Mouse (Mus musculus): ENCODE measurements at regions not wholly inside any gene's neighbourhood (a gene's known extent, or its start where the extent isn't known, plus 50 kb on each side); places are given as distances from the start of the nearest gene placed in this dataset.

GRCm38 (mm10) chr6:143373686-143374273 is 206.8 kb downstream of the Etnk1 start:
- peak; percentile 5 for DNase-seq

DNA sequence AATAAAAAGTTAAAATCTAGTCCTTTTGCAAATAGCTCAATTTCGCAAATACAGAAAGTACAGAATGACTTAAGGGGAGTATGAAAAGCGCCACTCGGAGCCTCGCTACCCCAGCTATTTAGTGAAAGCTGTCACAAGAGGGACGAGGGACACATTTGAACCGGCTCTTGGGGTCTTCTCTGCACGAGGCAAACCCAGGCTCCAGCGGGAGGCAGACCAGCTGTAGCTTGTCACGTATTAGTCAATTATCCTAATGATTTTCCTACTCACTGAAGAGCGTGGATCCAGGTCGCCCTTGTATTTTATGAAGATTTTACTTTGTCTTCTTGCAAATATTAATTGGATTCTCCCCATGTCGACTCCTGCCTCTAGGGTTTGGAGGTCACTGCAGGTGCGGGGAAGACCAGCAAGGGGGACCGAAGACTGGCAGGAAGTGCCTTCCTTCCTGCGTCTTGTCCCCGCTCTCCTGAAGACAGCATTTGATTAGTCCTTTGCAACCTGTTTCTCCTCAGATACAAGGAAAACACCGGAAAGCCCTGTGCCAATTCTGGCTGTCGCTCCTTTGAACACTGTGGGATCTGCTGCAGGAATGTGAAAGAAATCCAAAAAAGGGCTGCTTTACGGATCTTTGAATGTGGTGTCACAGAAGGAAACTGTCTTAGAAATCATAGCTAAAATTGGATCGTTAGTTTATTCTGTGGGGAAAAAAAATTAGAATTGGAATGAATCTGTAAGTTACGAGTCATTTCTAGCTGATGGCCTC is 209.1 kb downstream of the Etnk1 start:
- no peak for DNase-seq

DNA sequence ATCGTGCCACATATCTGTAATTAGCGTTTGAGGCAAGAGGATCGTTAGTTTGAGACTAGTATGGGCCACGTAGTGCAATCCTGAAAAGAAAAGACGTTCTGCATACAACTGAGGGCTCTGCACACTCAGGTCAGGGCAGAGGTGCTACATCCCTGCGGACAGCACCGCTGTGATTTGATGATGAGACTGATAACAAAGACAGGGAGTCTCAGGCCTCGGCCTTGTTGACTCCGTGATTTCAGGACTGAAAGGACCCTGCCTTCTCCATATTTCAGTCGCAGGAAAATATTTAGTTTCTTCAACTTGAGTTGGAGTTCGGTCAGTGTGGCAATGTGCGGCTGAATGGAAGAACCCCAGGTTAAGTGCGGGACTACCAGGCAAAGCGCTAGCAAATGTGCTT is 210.1 kb downstream of the Etnk1 start:
- no peak for DNase-seq

GRCm38 (mm10) chr6:143378126-143378525 is 211.1 kb downstream of the Etnk1 start:
- no peak for DNase-seq

GRCm38 (mm10) chr6:143380490-143380889 is 213.5 kb downstream of the Etnk1 start:
- DNase-seq: no peak

DNA sequence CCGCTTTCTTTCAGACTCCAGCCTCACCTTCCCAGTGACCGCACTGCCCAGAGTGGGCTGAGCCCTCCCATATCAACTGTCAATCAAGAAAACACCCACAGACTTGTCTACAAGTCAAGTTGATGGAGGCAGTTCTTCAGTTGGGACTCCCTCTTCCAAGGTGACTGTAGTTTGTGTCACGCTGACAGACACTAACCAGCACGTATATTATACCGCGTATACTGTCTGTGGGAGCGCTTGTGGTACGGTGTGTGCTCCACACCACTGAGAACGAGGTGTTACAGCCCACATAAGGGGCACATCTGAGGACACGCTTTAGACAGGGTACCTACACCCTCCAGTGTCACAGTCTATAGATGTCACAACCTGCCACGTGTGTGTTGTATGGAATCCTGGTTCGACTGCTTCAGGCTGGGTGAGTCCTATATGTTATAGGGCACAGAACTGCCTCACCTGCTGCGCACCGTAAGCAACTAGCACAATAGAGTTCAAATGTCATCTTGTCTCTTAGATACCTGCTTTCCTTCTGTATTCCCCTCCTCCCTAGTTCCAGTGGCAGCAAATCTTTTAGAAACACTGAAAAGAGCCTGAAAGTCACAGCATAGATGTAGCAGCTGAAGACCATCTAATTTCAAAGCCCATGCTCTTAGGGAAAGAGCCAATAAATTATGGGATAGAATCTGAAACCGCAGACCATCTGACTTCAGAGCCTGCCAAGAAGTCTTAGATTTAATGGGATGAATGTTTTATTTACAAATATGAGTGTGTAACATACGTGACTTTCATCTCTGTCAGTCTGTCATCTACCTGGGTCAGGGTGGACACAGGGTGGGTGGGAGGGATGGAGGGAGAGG is 219.8 kb downstream of the Etnk1 start:
- no peak for DNase-seq

GRCm38 (mm10) chr6:143393543-143394207 is 226.7 kb downstream of the Etnk1 start:
- DNase-seq: no peak

- no peak for DNase-seq
Measured at GRCm38 (mm10) chr6:143394377-143394776, 227.4 kb downstream of the Etnk1 start.

GRCm38 (mm10) chr6:143401436-143401835 is 234.4 kb downstream of the Etnk1 start:
- no peak for DNase-seq

GRCm38 (mm10) chr6:143401921-143402320 is 234.9 kb downstream of the Etnk1 start:
- DNase-seq: no peak

GRCm38 (mm10) chr6:143402766-143403165 is 235.7 kb downstream of the Etnk1 start:
- DNase-seq: no peak

GRCm38 (mm10) chr6:143404521-143404920 is 237.5 kb downstream of the Etnk1 start:
- DNase-seq: no peak

DNA sequence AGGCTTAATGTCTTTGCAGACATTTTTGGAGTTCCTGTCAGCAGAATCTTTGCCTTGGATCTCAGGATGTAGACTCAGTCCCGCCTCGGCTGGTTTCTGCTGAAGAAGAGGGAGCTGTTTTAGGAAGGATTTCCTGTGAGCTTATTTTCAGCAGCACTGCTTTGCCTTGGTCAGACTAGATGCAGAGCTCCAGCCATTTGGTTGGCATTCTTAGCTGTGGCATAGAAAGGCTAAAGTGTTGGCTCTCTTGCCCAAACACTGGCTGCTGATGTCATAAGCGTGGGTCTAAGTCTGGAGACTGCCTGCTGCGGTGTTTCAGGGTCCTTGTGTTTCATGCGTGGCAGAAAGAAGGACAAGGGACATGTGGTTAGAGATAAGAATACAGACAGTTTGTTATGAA is 245.0 kb downstream of the Etnk1 start:
- no peak for DNase-seq

- no peak for DNase-seq
Measured at GRCm38 (mm10) chr6:143412721-143413120, 245.7 kb downstream of the Etnk1 start.

DNA sequence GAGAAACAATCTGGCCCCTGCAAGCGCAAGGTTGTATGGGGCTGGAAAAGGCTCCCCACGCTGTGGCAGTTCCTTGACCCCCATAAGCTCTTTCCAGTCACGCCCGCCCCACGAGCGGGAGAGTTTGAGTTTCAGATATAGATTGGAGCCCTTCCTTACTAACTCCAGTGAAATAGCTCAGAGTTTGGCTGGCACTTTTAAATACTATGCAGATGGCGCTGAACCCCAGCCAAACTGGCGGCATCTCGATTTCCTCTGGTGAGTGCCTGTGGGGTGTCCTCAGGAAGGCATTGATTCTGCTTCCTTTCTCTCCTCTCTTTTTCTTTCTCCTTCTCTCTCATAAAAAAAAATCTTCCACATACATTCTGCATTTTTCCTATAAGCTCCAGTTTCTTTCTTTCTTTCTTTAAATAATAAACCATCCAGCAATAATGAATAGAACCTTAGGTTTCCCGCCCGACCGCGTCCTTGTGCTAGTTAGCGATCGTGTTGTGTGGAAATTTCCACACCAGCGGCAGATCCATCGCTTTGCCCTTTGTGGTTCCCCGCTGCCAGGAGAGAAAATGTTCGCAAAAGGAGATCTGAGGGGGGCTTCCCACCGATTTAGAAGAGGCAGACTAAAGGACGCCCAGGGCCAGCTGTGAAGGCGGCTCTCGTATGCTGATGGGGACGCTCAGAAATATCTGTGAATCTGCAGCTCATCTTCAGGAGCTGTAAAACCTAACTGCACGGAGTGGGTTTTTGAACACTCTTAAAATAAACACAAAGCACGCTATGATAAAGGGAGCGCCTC is 247.8 kb downstream of the Etnk1 start:
- no peak for DNase-seq

GRCm38 (mm10) chr6:143415383-143415778 is 248.4 kb downstream of the Etnk1 start:
- DNase-seq: no peak

GRCm38 (mm10) chr6:143419872-143420271 is 252.9 kb downstream of the Etnk1 start:
- no peak for DNase-seq

- DNase-seq: no peak
Measured at GRCm38 (mm10) chr6:143423026-143423425, 256.0 kb downstream of the Etnk1 start.

DNA sequence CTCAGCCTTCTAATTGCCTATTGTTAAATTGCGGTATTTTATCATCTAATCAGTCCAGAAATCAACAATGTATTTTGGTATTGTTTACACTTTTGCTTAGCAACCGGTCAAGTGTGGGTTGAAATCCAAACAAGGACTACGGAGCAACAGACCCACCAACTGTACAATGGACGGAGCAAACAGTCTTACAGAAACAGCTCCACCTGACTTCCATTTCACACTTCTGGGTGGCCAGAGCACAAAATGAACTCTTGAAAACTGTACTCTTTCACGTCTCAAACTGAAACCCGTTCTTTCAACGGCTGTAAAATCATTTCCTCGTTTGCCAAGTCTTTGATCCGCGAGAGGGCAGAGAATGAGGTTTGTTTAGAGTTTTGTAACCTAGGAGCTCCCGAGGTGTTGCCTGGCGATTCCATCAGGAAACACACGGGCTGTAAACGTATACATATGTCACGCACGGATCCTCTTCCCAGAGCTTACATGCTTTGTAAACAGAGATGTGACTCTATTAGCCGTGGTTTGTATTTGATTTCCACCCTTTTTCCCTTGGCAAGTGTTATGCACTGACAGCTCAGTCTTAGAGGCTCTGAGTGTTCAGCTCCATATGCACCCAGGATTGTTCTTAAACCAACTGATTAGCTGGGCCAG is 258.3 kb downstream of the Etnk1 start:
- no peak for DNase-seq

GRCm38 (mm10) chr6:143431896-143432450 is 265.0 kb downstream of the Etnk1 start:
- DNase-seq: no peak

Measured in kidney, adult 11 months (tissue).